Mouse (Mus musculus): ENCODE measurements at regions not wholly inside any gene's neighbourhood (a gene's known extent, or its start where the extent isn't known, plus 50 kb on each side); places are given as distances from the start of the nearest gene placed in this dataset.

DNA sequence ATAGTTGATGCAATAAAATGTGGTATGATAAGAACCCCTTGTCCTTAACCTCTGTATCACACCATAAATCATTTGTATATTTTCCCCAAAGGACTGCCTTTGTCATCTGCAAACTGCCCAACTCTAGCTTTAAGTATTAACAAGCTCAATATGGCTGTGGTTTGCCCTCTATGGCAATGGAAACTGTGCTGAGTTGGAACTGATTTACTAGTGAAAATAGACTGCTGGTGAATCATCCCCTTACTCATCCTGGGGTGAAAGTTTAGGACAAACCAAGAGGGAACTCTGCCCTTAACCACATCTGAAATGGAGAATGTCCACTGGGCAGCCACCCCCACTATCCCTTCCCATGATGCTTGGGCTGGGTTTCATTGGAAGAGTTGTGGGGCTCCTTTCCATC, 346.1 kb upstream of the Gm26657 start:
- H3K36me3 ChIP-seq: no peaks in the 10 kb centered on the region
- no peak overlapping the region for H3K4me2 ChIP-seq
- no peaks in the 10 kb centered on the region for H3K4me1 ChIP-seq (replicated peaks)
- H3K4me3 ChIP-seq: no peak overlapping the region
- H3K27me3 ChIP-seq: no peaks in the 10 kb centered on the region
- H3K27ac ChIP-seq: no peak overlapping the region
- ATAC-seq (ENCODE audit: low FRiP score): no peak
- H3K9ac ChIP-seq: no peak overlapping the region
- H3K9me3 ChIP-seq: no peaks in the 10 kb centered on the region

DNA sequence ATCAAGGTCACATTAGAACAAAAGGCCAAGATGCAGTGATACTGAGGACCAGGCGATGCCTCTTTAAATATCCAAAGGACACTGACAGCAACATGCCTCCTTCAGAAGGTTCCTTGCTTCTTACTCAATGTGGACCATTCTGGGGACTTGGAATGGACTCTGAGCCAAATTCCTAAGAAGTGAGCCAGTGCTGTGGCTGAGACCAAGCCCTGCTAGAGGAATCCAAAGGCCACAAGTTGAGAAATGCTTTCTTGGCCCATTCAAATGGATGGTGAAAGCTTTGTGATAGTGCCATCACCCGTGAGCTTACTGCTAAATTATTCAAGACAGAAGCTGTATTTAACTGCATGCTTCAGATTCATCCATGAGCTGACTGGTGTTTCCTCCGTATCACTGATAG, 352.8 kb upstream of the Gm26657 start:
- no peak overlapping the region for H3K4me2 ChIP-seq
- ATAC-seq (ENCODE audit: low FRiP score): no peak
- 44% methylated on average over 3 of the region's 3 CpGs for WGBS
- H3K4me1 ChIP-seq (replicated peaks): no peaks in the 10 kb centered on the region
- no peaks in the 10 kb centered on the region for H3K27me3 ChIP-seq
- H3K27ac ChIP-seq: no peak overlapping the region
- no peak overlapping the region for H3K9ac ChIP-seq
- no peak overlapping the region for H3K4me3 ChIP-seq
- no peaks in the 10 kb centered on the region for H3K36me3 ChIP-seq
- H3K9me3 ChIP-seq: no peaks in the 10 kb centered on the region

DNA sequence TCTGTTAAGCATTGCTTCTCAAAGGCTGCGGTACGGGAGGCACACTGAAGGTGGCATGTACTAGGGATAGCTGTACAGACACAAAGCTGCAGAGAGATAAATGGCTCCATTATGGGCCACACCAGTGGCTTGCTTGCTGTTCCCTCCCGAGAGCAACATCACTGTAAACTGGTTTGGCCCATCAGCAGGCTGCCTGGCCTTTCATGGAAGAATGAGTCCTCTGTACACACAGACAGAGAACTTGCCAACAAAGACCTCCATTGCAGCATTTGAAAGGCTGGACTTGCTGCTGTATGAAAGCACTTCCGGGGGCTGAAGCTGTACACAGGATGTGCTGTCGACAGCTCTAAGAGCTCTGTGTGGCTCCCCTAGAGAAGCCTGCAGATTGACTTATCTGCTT, 364.1 kb upstream of the Gm26657 start:
- Histone ChIP-seq H3K4me1 (replicated peaks) (0 out of 2 replicates have a peak, but pooled peaks cover 2% of the 10 kb centered on the region), H3K27ac (no peak overlapping the region), H3K36me3 (no peaks in the 10 kb centered on the region), H3K4me3 (no peak overlapping the region), H3K9me3 (no peaks in the 10 kb centered on the region), H3K9ac (no peak overlapping the region), H3K4me2 (no peak overlapping the region), H3K27me3 (no peaks in the 10 kb centered on the region)
- WGBS: 45% methylated on average over 5 of the region's 5 CpGs
- ATAC-seq (ENCODE audit: low FRiP score): no peak

DNA sequence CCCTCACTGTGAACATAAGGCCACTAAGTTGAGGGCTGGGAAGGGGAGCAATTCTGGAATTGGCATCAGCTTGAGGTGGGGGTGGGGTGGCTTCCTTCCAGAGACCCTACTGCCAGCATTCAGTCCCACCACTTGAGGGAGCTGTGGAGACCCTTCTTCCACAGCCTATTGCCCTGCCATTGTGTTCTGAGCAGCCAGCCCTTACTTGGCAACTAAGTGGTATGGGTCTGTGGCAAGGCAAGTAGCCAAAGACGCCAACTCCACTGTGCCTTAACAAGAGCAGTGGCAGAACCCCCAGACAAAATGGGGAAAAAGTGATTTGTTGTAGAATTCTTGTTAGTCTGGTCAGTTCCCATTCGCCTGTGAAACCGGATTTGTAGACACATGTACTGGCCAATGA, 365.4 kb upstream of the Gm26657 start:
- H3K9me3 ChIP-seq: no peaks in the 10 kb centered on the region
- 0 out of 2 replicates have a peak, but pooled peaks cover 2% of the 10 kb centered on the region for H3K4me1 ChIP-seq (replicated peaks)
- no peaks in the 10 kb centered on the region for H3K27me3 ChIP-seq
- H3K36me3 ChIP-seq: no peaks in the 10 kb centered on the region
- WGBS: 94% methylated on average over 3 of the region's 3 CpGs
- H3K27ac ChIP-seq: no peak overlapping the region
- H3K4me2 ChIP-seq: no peak overlapping the region
- no peak overlapping the region for H3K9ac ChIP-seq
- no peak overlapping the region for H3K4me3 ChIP-seq
- no peak for ATAC-seq (ENCODE audit: low FRiP score)

DNA sequence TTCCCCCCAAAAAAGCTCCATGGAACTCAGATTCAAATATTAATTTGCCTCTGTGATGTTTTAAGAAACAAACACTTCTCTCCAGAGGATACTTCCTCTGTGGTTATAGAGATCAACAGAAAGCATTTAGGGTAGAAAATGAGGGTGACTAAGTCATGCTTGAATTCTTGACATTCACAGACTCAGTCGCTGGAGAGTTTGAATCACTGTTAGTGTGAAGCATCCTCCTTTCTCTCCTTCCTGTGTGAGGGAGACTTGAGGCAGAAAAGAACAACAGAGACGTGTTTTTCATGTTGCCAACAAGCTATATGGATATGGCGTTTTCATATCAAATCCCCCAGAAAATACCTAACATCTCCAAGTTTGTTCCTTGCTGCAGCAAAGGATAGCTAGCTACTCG, 366.1 kb upstream of the Gm26657 start:
- no peaks in the 10 kb centered on the region for H3K9me3 ChIP-seq
- H3K9ac ChIP-seq: no peak overlapping the region
- no peak overlapping the region for H3K4me2 ChIP-seq
- H3K27me3 ChIP-seq: no peaks in the 10 kb centered on the region
- no peak for ATAC-seq (ENCODE audit: low FRiP score)
- H3K36me3 ChIP-seq: no peaks in the 10 kb centered on the region
- no peak overlapping the region for H3K27ac ChIP-seq
- H3K4me1 ChIP-seq (replicated peaks): 0 out of 2 replicates have a peak, but pooled peaks cover 2% of the 10 kb centered on the region
- H3K4me3 ChIP-seq: no peak overlapping the region
- WGBS: 84% methylated on average over 4 of the region's 4 CpGs

DNA sequence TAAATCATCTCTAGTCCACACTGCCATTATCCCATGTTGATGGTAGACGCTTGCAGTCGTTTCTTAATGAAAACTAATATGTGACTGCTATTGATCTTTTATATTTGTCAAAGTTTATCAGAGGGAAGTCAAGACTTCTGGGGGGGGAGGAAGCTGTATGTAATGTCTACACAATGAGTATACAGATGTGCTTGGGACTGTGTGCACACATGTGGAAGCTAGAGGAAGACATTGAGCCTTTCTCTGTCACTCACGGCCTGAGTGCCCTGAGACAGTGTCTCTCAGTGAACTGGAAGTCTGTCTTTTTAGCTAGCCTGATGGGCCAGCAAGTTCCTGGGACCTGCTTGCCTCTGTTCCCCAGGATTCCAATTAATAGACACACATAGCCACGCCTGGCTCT, 366.7 kb upstream of the Gm26657 start:
- 0 out of 2 replicates have a peak, but pooled peaks cover 2% of the 10 kb centered on the region for H3K4me1 ChIP-seq (replicated peaks)
- ATAC-seq (ENCODE audit: low FRiP score): no peak
- H3K9me3 ChIP-seq: no peaks in the 10 kb centered on the region
- no peaks in the 10 kb centered on the region for H3K27me3 ChIP-seq
- no peak overlapping the region for H3K4me2 ChIP-seq
- no peak overlapping the region for H3K4me3 ChIP-seq
- WGBS: 76% methylated on average over 4 of the region's 4 CpGs
- H3K9ac ChIP-seq: no peak overlapping the region
- H3K27ac ChIP-seq: no peak overlapping the region
- H3K36me3 ChIP-seq: no peaks in the 10 kb centered on the region

GRCm38 (mm10) chr4:56372711-56373110, 367.2 kb upstream of the Gm26657 start:
- no peak overlapping the region for H3K27ac ChIP-seq
- no peak overlapping the region for H3K4me2 ChIP-seq
- no peak overlapping the region for H3K9ac ChIP-seq
- 0 out of 2 replicates have a peak, but pooled peaks cover 2% of the 10 kb centered on the region for H3K4me1 ChIP-seq (replicated peaks)
- no peaks in the 10 kb centered on the region for H3K36me3 ChIP-seq
- H3K9me3 ChIP-seq: no peaks in the 10 kb centered on the region
- 75% methylated on average over 7 of the region's 7 CpGs for WGBS
- H3K4me3 ChIP-seq: no peak overlapping the region
- H3K27me3 ChIP-seq: no peaks in the 10 kb centered on the region
- ATAC-seq (ENCODE audit: low FRiP score): no peak

GRCm38 (mm10) chr4:56364594-56364993, 375.3 kb upstream of the Gm26657 start:
- H3K9me3 ChIP-seq: no peaks in the 10 kb centered on the region
- H3K4me1 ChIP-seq (replicated peaks): peaks cover 6% of the 10 kb centered on the region
- H3K4me3 ChIP-seq: no peak overlapping the region
- H3K9ac ChIP-seq: no peak overlapping the region
- WGBS: 89% methylated on average over 6 of the region's 6 CpGs
- H3K4me2 ChIP-seq: no peak overlapping the region
- ATAC-seq (ENCODE audit: low FRiP score): no peak
- no peaks in the 10 kb centered on the region for H3K36me3 ChIP-seq
- H3K27ac ChIP-seq: no peak overlapping the region
- no peaks in the 10 kb centered on the region for H3K27me3 ChIP-seq

- no peak overlapping the region for H3K4me2 ChIP-seq
- no peaks in the 10 kb centered on the region for H3K27me3 ChIP-seq
- ATAC-seq (ENCODE audit: low FRiP score): no peak
- no peak overlapping the region for H3K9ac ChIP-seq
- H3K4me1 ChIP-seq (replicated peaks): peaks cover 6% of the 10 kb centered on the region
- H3K36me3 ChIP-seq: no peaks in the 10 kb centered on the region
- H3K9me3 ChIP-seq: no peaks in the 10 kb centered on the region
- H3K4me3 ChIP-seq: no peak overlapping the region
- WGBS: 59% methylated on average over 6 of the region's 6 CpGs
- no peak overlapping the region for H3K27ac ChIP-seq
Observed at GRCm38 (mm10) chr4:56362121-56362520, 377.7 kb upstream of the Gm26657 start.

- Histone ChIP-seq H3K36me3 (no peaks in the 10 kb centered on the region), H3K9me3 (no peaks in the 10 kb centered on the region), H3K4me2 (no peak overlapping the region), H3K27ac (no peak overlapping the region), H3K27me3 (no peaks in the 10 kb centered on the region), H3K9ac (no peak overlapping the region), H3K4me3 (no peak overlapping the region), H3K4me1 (replicated peaks) (no peaks in the 10 kb centered on the region)
- 88% methylated on average over 5 of the region's 5 CpGs for WGBS
- no peak for ATAC-seq (ENCODE audit: low FRiP score)
Observed at GRCm38 (mm10) chr4:56349216-56349615, 390.7 kb upstream of the Gm26657 start.

GRCm38 (mm10) chr4:56325156-56325555, 414.7 kb upstream of the Gm26657 start:
- no peak overlapping the region for H3K4me2 ChIP-seq
- no peak overlapping the region for H3K4me3 ChIP-seq
- no peaks in the 10 kb centered on the region for H3K9me3 ChIP-seq
- no peak for ATAC-seq (ENCODE audit: low FRiP score)
- WGBS: 94% methylated on average over 5 of the region's 5 CpGs
- H3K9ac ChIP-seq: no peak overlapping the region
- H3K27me3 ChIP-seq: no peaks in the 10 kb centered on the region
- H3K4me1 ChIP-seq (replicated peaks): no peaks in the 10 kb centered on the region
- no peak overlapping the region for H3K27ac ChIP-seq
- no peaks in the 10 kb centered on the region for H3K36me3 ChIP-seq

GRCm38 (mm10) chr4:56319134-56319533, 420.7 kb upstream of the Gm26657 start:
- H3K9me3 ChIP-seq: no peaks in the 10 kb centered on the region
- H3K4me3 ChIP-seq: no peak overlapping the region
- ATAC-seq (ENCODE audit: low FRiP score): no peak
- no peaks in the 10 kb centered on the region for H3K36me3 ChIP-seq
- 86% methylated on average over 4 of the region's 4 CpGs for WGBS
- H3K4me1 ChIP-seq (replicated peaks): no peaks in the 10 kb centered on the region
- no peak overlapping the region for H3K9ac ChIP-seq
- no peak overlapping the region for H3K4me2 ChIP-seq
- H3K27ac ChIP-seq: no peak overlapping the region
- no peaks in the 10 kb centered on the region for H3K27me3 ChIP-seq

DNA sequence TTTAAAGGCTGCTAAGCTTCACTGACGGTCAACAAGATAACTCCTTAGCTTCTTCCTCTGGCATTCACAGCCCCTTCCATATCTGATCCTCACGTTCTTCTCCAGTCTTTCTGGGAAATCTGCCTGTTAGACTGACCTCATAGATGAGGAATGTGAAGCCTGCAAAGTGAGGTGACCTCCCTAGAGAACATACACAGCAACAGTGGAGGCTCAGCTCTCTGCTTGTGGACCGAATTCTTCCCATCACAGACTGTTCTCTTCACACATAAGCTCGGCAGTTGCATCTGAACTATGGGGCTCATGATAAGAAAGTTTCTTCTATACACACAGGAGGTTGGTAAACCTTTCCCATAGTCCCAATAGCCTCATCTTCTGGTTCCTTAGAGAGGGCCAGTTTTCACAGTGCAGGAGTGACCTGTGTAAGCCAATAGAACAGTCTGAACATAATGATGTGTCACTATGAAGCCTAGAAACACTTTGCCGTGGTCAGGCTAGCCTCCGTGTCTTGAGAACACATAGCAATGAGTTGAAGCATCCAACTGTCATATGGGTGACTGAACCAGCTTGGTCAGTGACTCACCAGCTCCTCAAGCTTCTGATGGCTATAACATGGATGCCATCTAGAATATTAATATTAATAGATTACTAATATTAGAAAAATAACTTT, 434.1 kb upstream of the Gm26657 start:
- no peak overlapping the region for H3K27ac ChIP-seq
- no peaks in the 10 kb centered on the region for H3K4me1 ChIP-seq (replicated peaks)
- no peak for ATAC-seq (ENCODE audit: low FRiP score)
- H3K4me2 ChIP-seq: no peak overlapping the region
- no peaks in the 10 kb centered on the region for H3K9me3 ChIP-seq
- no peaks in the 10 kb centered on the region for H3K27me3 ChIP-seq
- no peaks in the 10 kb centered on the region for H3K36me3 ChIP-seq
- H3K4me3 ChIP-seq: no peak overlapping the region
- WGBS: 81% methylated on average over 6 of the region's 6 CpGs
- no peak overlapping the region for H3K9ac ChIP-seq

All from hindbrain, embryonic 13.5 days (tissue).